ENCODE assay signal across 8 mouse cellular contexts in genomic region chr3:89251365-89251895, GRCm38 (mm10). TPM values are rescaled to one million over a fixed set of nuclear protein-coding genes. Genes with fewer than 3 reads are reported as not detected.
A peak's percentile ranks its signal among the peaks of the same experiment; 100 is the strongest.
DNase-seq lines count a peak whose midpoint lies in the region; ATAC-seq and TF ChIP-seq lines count a peak whose summit lies in the region.

No protein-coding gene starts in this region.

- H3K27ac ChIP-seq in ES-Bruce4 (ENCODE audit: insufficient read depth, low read length): peak overlapping the region; percentile 74
- peak overlapping the region; percentile 56 to 83 for H3K27ac ChIP-seq in heart, embryonic 14.5 days (replicated peaks in 1 of 2; ENCODE audit: control insufficient read depth in 1 of 2, insufficient read depth in 1 of 2, low read depth in 2 of 2, low read length in 2 of 2)
- peak overlapping the region; percentile 68 for H3K27ac ChIP-seq in kidney, embryonic 15.5 days
- peak overlapping the region; percentile 87 for H3K27ac ChIP-seq in spleen, adult 2 months (ENCODE audit: insufficient read depth, low read length)

- H3K4me3 ChIP-seq in ES-Bruce4 (ENCODE audit: low read depth, low read length): peak overlapping the region; percentile 42
- H3K4me3 ChIP-seq in heart, embryonic 14.5 days (ENCODE audit: control insufficient read depth in 1 of 2, insufficient read depth in 1 of 2, low read depth in 1 of 2, low read length in 2 of 2): 0 out of 4 replicates have a peak overlapping the region, but pooled peaks of 1 of the 2 experiments have one; percentile 6
- H3K4me3 ChIP-seq in kidney, embryonic 15.5 days (replicated peaks): peak overlapping the region; percentile 21
- peak overlapping the region; percentile 64 for H3K4me3 ChIP-seq in spleen, adult 2 months (ENCODE audit: extremely low read depth, insufficient read depth, insufficient read length)

- peaks cover 3% of the 10 kb centered on the region for H3K4me1 ChIP-seq in ES-Bruce4 (ENCODE audit: control insufficient read depth, insufficient read depth, low read length)
- H3K4me1 ChIP-seq in heart, embryonic 14.5 days (ENCODE audit: control insufficient read depth in 2 of 2, insufficient read depth in 2 of 2, low read length in 2 of 2): peaks cover 13 to 17% of the 10 kb centered on the region in 2 experiments
- peaks cover 37% of the 10 kb centered on the region for H3K4me1 ChIP-seq in kidney, embryonic 15.5 days
- H3K4me1 ChIP-seq in spleen, adult 2 months (ENCODE audit: control insufficient read depth, insufficient read depth, insufficient read length): peaks cover 19% of the 10 kb centered on the region

- TF ChIP-seq POLR2A in ES-Bruce4 (IDR thresholded peaks at IDR 0.05; ENCODE audit: insufficient read depth, low read length): no peak
- peak; percentile 64 for TF ChIP-seq POLR2A in spleen, adult 2 months (IDR thresholded peaks at IDR 0.05; ENCODE audit: low read depth, low read length)

- H3K27me3 ChIP-seq in ES-Bruce4 (ENCODE audit: control insufficient read depth, insufficient read depth, low read length, poor library complexity, severe bottlenecking): no peaks in the 10 kb centered on the region
- peaks cover 3% of the 10 kb centered on the region; the same call in 1 of the 2 replicates for H3K27me3 ChIP-seq in heart, embryonic 14.5 days (ENCODE audit: control insufficient read depth, insufficient read depth, low read length)
- 0 out of 2 replicates have a peak, but pooled peaks cover 4% of the 10 kb centered on the region for H3K27me3 ChIP-seq in kidney, embryonic 15.5 days
- H3K27me3 ChIP-seq in spleen, adult 2 months (ENCODE audit: control insufficient read depth, insufficient read depth, low read length): no peaks in the 10 kb centered on the region

- 9% methylated on average over 17 of the region's 17 CpGs for WGBS in heart, embryonic 14.5 days
- 1% methylated on average over 17 of the region's 17 CpGs for WGBS in kidney, embryonic 15.5 days
- WGBS in spleen, adult 2 months: 4% methylated on average over 17 of the region's 17 CpGs

- TF ChIP-seq EP300 in ES-Bruce4 (IDR thresholded peaks at IDR 0.05; ENCODE audit: insufficient read depth, low read depth, low read length): no peak

- H3K36me3 ChIP-seq in ES-Bruce4 (ENCODE audit: control insufficient read depth, insufficient read depth, low read length, poor library complexity, severe bottlenecking): 0 out of 2 replicates have a peak, but pooled peaks cover 2% of the 10 kb centered on the region
- H3K36me3 ChIP-seq in heart, embryonic 14.5 days (ENCODE audit: control insufficient read depth, insufficient read depth, low read length): peaks cover 11% of the 10 kb centered on the region
- peaks cover 23% of the 10 kb centered on the region for H3K36me3 ChIP-seq in kidney, embryonic 15.5 days
- H3K36me3 ChIP-seq in spleen, adult 2 months (ENCODE audit: control insufficient read depth, insufficient read depth, low read length): no peaks in the 10 kb centered on the region

- peak; percentile 66 for ATAC-seq in heart, embryonic 14.5 days (ENCODE audit: insufficient number of reproducible peaks, insufficient read depth, low FRiP score, low read depth)
- ATAC-seq in kidney, embryonic 15.5 days (replicated peaks; ENCODE audit: low FRiP score): peak; percentile 60

- H3K9me3 ChIP-seq in ES-Bruce4 (replicated peaks; ENCODE audit: control insufficient read depth, insufficient read depth, low read length, poor library complexity, severe bottlenecking): no peaks in the 10 kb centered on the region
- H3K9me3 ChIP-seq in heart, embryonic 14.5 days (ENCODE audit: control insufficient read depth, low read length): no peaks in the 10 kb centered on the region
- H3K9me3 ChIP-seq in kidney, embryonic 15.5 days (replicated peaks): no peaks in the 10 kb centered on the region

- H3K9ac ChIP-seq in ES-Bruce4 (ENCODE audit: low read depth, poor library complexity, severe bottlenecking): no peak overlapping the region
- H3K9ac ChIP-seq in heart, embryonic 14.5 days (ENCODE audit: low read length): 0 out of 2 replicates have a peak overlapping the region, but pooled peaks have one; percentile 18
- 0 out of 2 replicates have a peak overlapping the region, but pooled peaks have one; percentile 4 for H3K9ac ChIP-seq in kidney, embryonic 15.5 days

- TF ChIP-seq CTCF in ES-Bruce4 (IDR thresholded peaks at IDR 0.05; ENCODE audit: low read depth, low read length): no peak
- TF ChIP-seq CTCF in spleen, adult 2 months (IDR thresholded peaks at IDR 0.05; ENCODE audit: extremely low read depth, insufficient read depth, insufficient read length, insufficient replicate concordance): no peak

- peak overlapping the region; percentile 42 for H3K4me2 ChIP-seq in heart, embryonic 14.5 days (ENCODE audit: low read length)
- peak overlapping the region; percentile 54 for H3K4me2 ChIP-seq in kidney, embryonic 15.5 days

- peak; percentile 78 for DNase-seq in adrenal gland, postnatal 14 days
- DNase-seq in lung, postnatal 36 days: peak; percentile 91
- DNase-seq in spleen, adult 2 months (ENCODE audit: low read depth in 1 of 2, low spot score in 2 of 2): peak in 1 of 2 experiments; percentile 89
- DNase-seq in ovary, postnatal 36 days (ENCODE audit: low spot score): no peak
- DNase-seq in cerebellum, adult 11 months: no peak

RNA-seq across cellular contexts. Expression of gene Trim46, which starts 5.3 kb away (rescaled TPM):
- polyA plus RNA-seq in ES-Bruce4 (2011; ENCODE audit: insufficient read depth, insufficient read length, low read depth, missing spikeins): 5.7 and 7.1 TPM in 2 replicates
- total RNA-seq in adrenal gland, postnatal 14 days (2021): 1.4 and 3.2 TPM in 2 replicates
- 0.85 and 0.95 TPM in 2 replicates for polyA plus RNA-seq in heart, embryonic 14.5 days (2014; fragmentation: Nextera tagmentation; extraction: Ambion mirVana)
- polyA plus RNA-seq in kidney, embryonic 15.5 days (2015; fragmentation: Nextera tagmentation; extraction: Ambion mirVana): 3.4 and 5.2 TPM in 2 replicates
- polyA plus RNA-seq in spleen, adult 2 months (2012; rRNA removed): 3.6 and 5.4 TPM in 2 replicates

RNA-seq across cellular contexts. Expression of gene Krtcap2, which starts 5.7 kb away (rescaled TPM):
- polyA plus RNA-seq in ES-Bruce4 (2011; ENCODE audit: insufficient read depth, insufficient read length, low read depth, missing spikeins): 163 and 164 TPM in 2 replicates
- total RNA-seq in adrenal gland, postnatal 14 days (2021): 95.0 and 110 TPM in 2 replicates
- 216 and 239 TPM in 2 replicates for polyA plus RNA-seq in heart, embryonic 14.5 days (2014; fragmentation: Nextera tagmentation; extraction: Ambion mirVana)
- 309 and 321 TPM in 2 replicates for polyA plus RNA-seq in kidney, embryonic 15.5 days (2015; fragmentation: Nextera tagmentation; extraction: Ambion mirVana)
- 93.5 and 129 TPM in 2 replicates for polyA plus RNA-seq in spleen, adult 2 months (2012; rRNA removed)

RNA-seq across cellular contexts. Expression of gene Dpm3, which starts 7.7 kb away (rescaled TPM):
- polyA plus RNA-seq in ES-Bruce4 (2011; ENCODE audit: insufficient read depth, insufficient read length, low read depth, missing spikeins): 36.7 and 59.9 TPM in 2 replicates
- total RNA-seq in adrenal gland, postnatal 14 days (2021): 107 and 116 TPM in 2 replicates
- polyA plus RNA-seq in heart, embryonic 14.5 days (2014; fragmentation: Nextera tagmentation; extraction: Ambion mirVana): 92.9 and 97.9 TPM in 2 replicates
- polyA plus RNA-seq in kidney, embryonic 15.5 days (2015; fragmentation: Nextera tagmentation; extraction: Ambion mirVana): 149 and 153 TPM in 2 replicates
- polyA plus RNA-seq in spleen, adult 2 months (2012; rRNA removed): 231 and 419 TPM in 2 replicates

RNA-seq across cellular contexts. Expression of gene Slc50a1, which starts 18.9 kb away (rescaled TPM):
- 34.5 and 35.7 TPM in 2 replicates for polyA plus RNA-seq in ES-Bruce4 (2011; ENCODE audit: insufficient read depth, insufficient read length, low read depth, missing spikeins)
- 40.4 and 54.7 TPM in 2 replicates for total RNA-seq in adrenal gland, postnatal 14 days (2021)
- polyA plus RNA-seq in heart, embryonic 14.5 days (2014; fragmentation: Nextera tagmentation; extraction: Ambion mirVana): 48.2 and 48.9 TPM in 2 replicates
- 58.0 and 59.9 TPM in 2 replicates for polyA plus RNA-seq in kidney, embryonic 15.5 days (2015; fragmentation: Nextera tagmentation; extraction: Ambion mirVana)
- polyA plus RNA-seq in spleen, adult 2 months (2012; rRNA removed): 207 and 266 TPM in 2 replicates

RNA-seq across cellular contexts. Expression of gene Muc1, which starts 22.6 kb away (rescaled TPM):
- 1.5 and 1.6 TPM in 2 replicates for polyA plus RNA-seq in ES-Bruce4 (2011; ENCODE audit: insufficient read depth, insufficient read length, low read depth, missing spikeins)
- 0.64 and 1.3 TPM in 2 replicates for total RNA-seq in adrenal gland, postnatal 14 days (2021)
- polyA plus RNA-seq in heart, embryonic 14.5 days (2014; fragmentation: Nextera tagmentation; extraction: Ambion mirVana): 0.16 TPM in 1 of 2 replicates, not detected in the other
- polyA plus RNA-seq in kidney, embryonic 15.5 days (2015; fragmentation: Nextera tagmentation; extraction: Ambion mirVana): 12.0 and 12.3 TPM in 2 replicates
- 17.4 and 26.1 TPM in 2 replicates for polyA plus RNA-seq in spleen, adult 2 months (2012; rRNA removed)

Comparison
In these comparisons a context has a peak if more than half of its experiments do, and no peak if none do; other contexts are left out.
1. DNase-seq: peak in adrenal gland, postnatal 14 days (single experiment) and lung, postnatal 36 days (single experiment); none in ovary, postnatal 36 days (single experiment) and cerebellum, adult 11 months (single experiment).
2. Peak in every context shown above with its lines, with median percentiles within 50 percentile points of each other: H3K27ac ChIP-seq.